Mouse (Mus musculus) limb, embryonic 11.5 days (tissue): Measurements from ENCODE around the gene Ndufs1. TPM values are rescaled to one million over a fixed set of nuclear protein-coding genes. Genes with fewer than 3 reads are reported as not detected.
"Not testable (repeated sequence)": the region's sequence is repeated elsewhere in the genome, so short reads cannot be mapped to it uniquely, and the experiment has no call there.

ENCODE experiments used
- ATAC-seq: fragments of 200-750 bp; cut with Nextera tagmentation; 2 replicates; pipeline ENCODE4 v1.8.0; 2017; ENCODE audit warnings: low read depth; ENCODE audit not compliant: insufficient number of reproducible peaks, low FRiP score, low TSS enrichment
- DNase-seq: peaks from one replicate; pipeline ENCODE4 v3.0.0-alpha.2; 2015; ENCODE audit warnings: low spot score
- H3K27ac ChIP-seq: fragments of 300-500 bp; sonication (generic); replicated peaks from 2 replicates; pipeline ENCODE4 v1.5.1; 2014; ENCODE audit warnings: low read depth, mild to moderate bottlenecking, low read length
- H3K27me3 ChIP-seq: fragments of 300-500 bp; sonication (generic); 2 replicates; pipeline ENCODE4 v1.6.1; 2014; ENCODE audit warnings: mild to moderate bottlenecking, low read length, mixed read lengths; ENCODE audit not compliant: control insufficient read depth, insufficient read depth
- H3K36me3 ChIP-seq: fragments of 300-500 bp; sonication (generic); 2 replicates; pipeline ENCODE4 v1.6.1; 2014; ENCODE audit warnings: mild to moderate bottlenecking, low read length, moderate library complexity, mixed read lengths; ENCODE audit not compliant: control insufficient read depth, insufficient read depth
- H3K4me1 ChIP-seq: fragments of 300-500 bp; sonication (generic); 2 replicates; pipeline ENCODE4 v1.6.1; 2014; ENCODE audit warnings: low read length, mixed read lengths; ENCODE audit not compliant: control insufficient read depth, insufficient read depth
- H3K4me2 ChIP-seq: fragments of 300-500 bp; sonication (generic); 2 replicates; pipeline ENCODE4 v1.6.1; 2014; ENCODE audit warnings: low read depth, mild to moderate bottlenecking, moderate library complexity; ENCODE audit not compliant: severe bottlenecking
- H3K4me3 ChIP-seq: fragments of 300-500 bp; sonication (generic); 2 replicates; pipeline ENCODE4 v1.5.1; 2014; ENCODE audit warnings: low read depth, low read length
- H3K9ac ChIP-seq: fragments of 300-500 bp; sonication (generic); 2 replicates; pipeline ENCODE4 v1.6.1; 2014; ENCODE audit warnings: mild to moderate bottlenecking, low read length
- H3K9me3 ChIP-seq: fragments of 300-500 bp; sonication (generic); 2 replicates; pipeline ENCODE4 v1.6.1; 2016; ENCODE audit warnings: low read length; ENCODE audit not compliant: control insufficient read depth
- WGBS: fragments of 180-500 bp; shearing (Covaris S2); extraction: QIAGEN DNeasy Blood & Tissue Kit; methylation state at CpG from one replicate; pipeline ENCODE4 v1.1.7; 2014; 5-methylcytosine and 5-hydroxymethylcytosine counted together
- polyA plus RNA-seq: library from polyadenylated mRNA; unstranded; fragments of >200 nt; fragmentation: Nextera tagmentation; extraction: Ambion mirVana; gene quantifications from 2 replicates; pipeline ENCODE4 v1.2.1, GENCODE M21; 2014

The Ndufs1 gene
- polyA plus RNA-seq, 1 experiment from 2014 or later, result 154 TPM

DNA sequence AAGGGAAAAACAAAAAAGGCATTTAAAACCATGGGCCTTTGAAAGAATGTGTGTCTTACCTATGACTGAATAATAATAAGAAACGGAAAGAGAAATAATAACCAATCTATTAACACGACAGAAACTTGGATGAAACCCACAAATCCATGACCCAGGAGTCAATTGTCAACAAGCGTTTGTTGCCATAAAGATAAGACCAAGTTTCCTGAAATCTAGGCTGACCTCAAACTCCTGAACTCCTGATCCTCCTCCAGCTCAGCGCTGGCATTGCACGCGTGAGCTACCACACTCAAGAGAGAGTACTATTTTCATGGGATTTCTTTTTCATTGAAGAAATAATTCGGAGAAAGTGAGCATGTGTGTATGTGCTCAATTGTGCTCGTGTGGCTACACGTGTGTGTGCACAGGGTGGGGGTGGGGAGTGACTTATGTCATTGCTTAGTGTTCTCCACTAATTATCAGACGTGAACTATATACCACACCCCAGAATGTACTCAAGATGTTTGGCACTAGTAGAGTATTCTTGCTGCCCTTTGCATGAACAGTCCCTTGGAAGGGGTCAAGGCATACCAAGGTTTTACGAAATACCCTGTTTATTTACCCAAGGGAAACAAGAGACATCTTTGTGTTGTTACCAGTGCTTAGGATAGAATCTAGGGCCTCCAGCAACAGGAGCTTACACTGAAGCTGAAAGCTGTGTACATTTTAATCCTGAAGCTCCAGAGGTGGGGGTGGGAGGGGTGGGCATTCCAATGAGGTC is 15.9 kb upstream of the Ndufs1 start:
- Histone ChIP-seq H3K27ac (no peak overlapping the region), H3K4me3 (no peak overlapping the region), H3K36me3 (no peaks in the 10 kb centered on the region), H3K4me2 (no peak overlapping the region), H3K9me3 (no peaks in the 10 kb centered on the region), H3K4me1 (no peaks in the 10 kb centered on the region), H3K27me3 (no peaks in the 10 kb centered on the region), H3K9ac (no peak overlapping the region)
- ATAC-seq (no peak), DNase-seq (no peak)
- whole genome bisulfite sequencing, result 90% methylated on average over 11 of the region's 11 CpGs

- DNase-seq (no peak), ATAC-seq (no peak)
- H3K36me3 ChIP-seq, result no peaks in the 10 kb centered on the region
- no peaks in the 10 kb centered on the region for H3K27me3 ChIP-seq
- no peak overlapping the region for H3K4me3 ChIP-seq
- 89% methylated on average over 8 of the region's 8 CpGs for WGBS
- H3K4me2 ChIP-seq, result no peak overlapping the region
- no peak overlapping the region for H3K27ac ChIP-seq
- no peaks in the 10 kb centered on the region for H3K4me1 ChIP-seq
- no peak overlapping the region for H3K9ac ChIP-seq
- no peaks in the 10 kb centered on the region for H3K9me3 ChIP-seq
Observed at GRCm38 (mm10) chr1:63190851-63191250, 14.2 kb upstream of the Ndufs1 start.

- no peak overlapping the region for H3K27ac ChIP-seq
- H3K9me3 ChIP-seq, result no peaks in the 10 kb centered on the region
- ATAC-seq (no peak), DNase-seq (no peak)
- H3K4me3 ChIP-seq, result no peak overlapping the region
- no peaks in the 10 kb centered on the region for H3K27me3 ChIP-seq
- no peaks in the 10 kb centered on the region for H3K36me3 ChIP-seq
- 91% methylated on average over 3 of the region's 3 CpGs for WGBS
- H3K4me2 ChIP-seq, result no peak overlapping the region
- no peak overlapping the region for H3K9ac ChIP-seq
- no peaks in the 10 kb centered on the region for H3K4me1 ChIP-seq
Observed at GRCm38 (mm10) chr1:63188536-63188935, 11.9 kb upstream of the Ndufs1 start.

DNA sequence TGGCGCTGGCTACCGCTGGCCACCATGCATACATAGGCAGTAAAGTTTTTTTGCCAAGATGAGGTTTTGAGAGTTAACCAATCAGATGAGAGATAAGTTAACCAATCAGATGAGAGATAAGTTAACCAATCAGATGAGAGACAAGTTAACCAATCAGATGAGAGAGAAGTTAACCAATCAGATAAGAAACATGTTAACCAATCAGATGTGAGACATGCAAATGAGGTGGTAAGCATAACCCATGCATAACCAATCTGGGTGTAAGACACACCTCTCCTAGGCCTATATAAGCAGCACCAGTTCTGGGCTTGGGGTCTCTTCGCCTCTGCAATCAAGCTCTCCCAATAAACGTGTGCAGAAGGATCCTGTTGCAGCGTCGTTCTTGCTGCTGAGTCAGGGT is 8.8 kb upstream of the Ndufs1 start:
- WGBS, result 99% methylated on average over 6 of the region's 6 CpGs

GRCm38 (mm10) chr1:63182636-63183270 is 6.1 kb upstream of the Ndufs1 start:
- ATAC-seq (no peak), DNase-seq (peak; percentile 69)
- Histone ChIP-seq H3K4me3 (no peak overlapping the region), H3K27ac (no peak overlapping the region), H3K4me1 (peaks cover 2% of the 10 kb centered on the region; the same call in 1 of the 2 replicates), H3K36me3 (no peaks in the 10 kb centered on the region; the same call in 1 of the 2 replicates), H3K9me3 (no peaks in the 10 kb centered on the region), H3K9ac (no peak overlapping the region), H3K27me3 (no peaks in the 10 kb centered on the region), H3K4me2 (no peak overlapping the region)
- 65% methylated on average over 10 of the region's 10 CpGs for WGBS

More for the DNA sequence above, 8.8 kb upstream of the Ndufs1 start:
- not testable (repeated sequence) for H3K4me3 ChIP-seq, H3K27me3 ChIP-seq, H3K36me3 ChIP-seq, H3K9me3 ChIP-seq, H3K9ac ChIP-seq, H3K27ac ChIP-seq, DNase-seq, ATAC-seq, H3K4me1 ChIP-seq, H3K4me2 ChIP-seq

DNA sequence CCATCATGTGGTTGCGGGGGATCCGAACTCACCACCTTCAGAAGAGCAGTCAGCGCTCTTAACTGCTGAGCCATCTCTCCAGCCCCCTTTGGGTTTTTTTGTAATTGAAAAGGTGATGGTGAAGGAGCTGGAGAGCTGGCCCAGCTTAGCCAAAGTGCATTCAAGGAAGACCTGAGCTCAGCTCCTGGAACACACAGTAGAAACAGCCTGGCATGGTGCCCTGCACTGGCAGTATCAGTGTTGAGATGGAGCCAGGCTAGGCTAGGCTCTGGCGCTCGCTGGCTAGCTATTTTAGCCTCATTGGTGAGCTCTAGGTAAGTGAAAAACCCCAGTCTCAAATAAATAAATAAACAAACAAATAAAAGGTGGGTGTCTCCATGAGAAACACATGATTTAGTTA is 5.6 kb upstream of the Ndufs1 start:
- Histone ChIP-seq H3K9me3 (no peaks in the 10 kb centered on the region), H3K36me3 (no peaks in the 10 kb centered on the region; the same call in 1 of the 2 replicates), H3K27ac (no peak overlapping the region), H3K4me1 (peaks cover 3% of the 10 kb centered on the region; the same call in 1 of the 2 replicates), H3K9ac (no peak overlapping the region), H3K27me3 (no peaks in the 10 kb centered on the region), H3K4me3 (no peak overlapping the region), H3K4me2 (no peak overlapping the region)
- DNase-seq, result no peak
- 86% methylated on average over 5 of the region's 5 CpGs for WGBS
- no peak for ATAC-seq

GRCm38 (mm10) chr1:63181480-63181879 is 4.8 kb upstream of the Ndufs1 start:
- H3K9ac ChIP-seq, result no peak overlapping the region
- peaks cover 3% of the 10 kb centered on the region; the same call in 1 of the 2 replicates for H3K4me1 ChIP-seq
- H3K9me3 ChIP-seq, result no peaks in the 10 kb centered on the region
- ATAC-seq (no peak), DNase-seq (no peak)
- H3K4me3 ChIP-seq, result no peak overlapping the region
- no peak overlapping the region for H3K27ac ChIP-seq
- H3K4me2 ChIP-seq, result no peak overlapping the region
- WGBS, result 98% methylated on average over 1 of the region's 1 CpGs
- no peaks in the 10 kb centered on the region for H3K27me3 ChIP-seq
- no peaks in the 10 kb centered on the region; the same call in 1 of the 2 replicates for H3K36me3 ChIP-seq

GRCm38 (mm10) chr1:63181019-63181418 is 4.4 kb upstream of the Ndufs1 start:
- no peak overlapping the region for H3K9ac ChIP-seq
- no peaks in the 10 kb centered on the region for H3K9me3 ChIP-seq
- no peaks in the 10 kb centered on the region; the same call in 1 of the 2 replicates for H3K36me3 ChIP-seq
- peak; percentile 97 for DNase-seq
- no peak overlapping the region for H3K27ac ChIP-seq
- ATAC-seq, result peak; percentile 75
- H3K4me3 ChIP-seq, result no peak overlapping the region
- 7% methylated on average over 3 of the region's 3 CpGs for whole genome bisulfite sequencing
- H3K27me3 ChIP-seq, result no peaks in the 10 kb centered on the region
- H3K4me1 ChIP-seq, result peaks cover 3% of the 10 kb centered on the region; the same call in 1 of the 2 replicates
- H3K4me2 ChIP-seq, result no peak overlapping the region
